Mouse (Mus musculus): ENCODE measurements around the gene Lrig2.

Gene Lrig2

GRCm38 (mm10) chr3:104511538-104512423, at the start of gene Lrig2:
Gene Lrig2 (minus strand): TSS chr3:104511918.
- DNase-seq (ENCODE audit: low read depth, low spot score), result peak; percentile 99
- Histone ChIP-seq H3K36me3 (ENCODE audit: control insufficient read depth, insufficient read depth, low read length, poor library complexity, severe bottlenecking) (no peaks in the 10 kb centered on the region), H3K27me3 (ENCODE audit: control insufficient read depth, insufficient read depth, low read length, poor library complexity, severe bottlenecking) (no peaks in the 10 kb centered on the region)

- H3K36me3 ChIP-seq (ENCODE audit: control insufficient read depth, insufficient read depth, low read length, poor library complexity, severe bottlenecking), result no peaks in the 10 kb centered on the region
- H3K27me3 ChIP-seq (ENCODE audit: control insufficient read depth, insufficient read depth, low read length, poor library complexity, severe bottlenecking), result no peaks in the 10 kb centered on the region
- no peak for DNase-seq (ENCODE audit: low read depth, low spot score)
Observed at GRCm38 (mm10) chr3:104556624-104557023, 44.9 kb upstream of the Lrig2 start.

GRCm38 (mm10) chr3:104550594-104550993, 38.9 kb upstream of the Lrig2 start:
- DNase-seq (ENCODE audit: low read depth, low spot score), result no peak

GRCm38 (mm10) chr3:104548367-104549087, 36.8 kb upstream of the Lrig2 start:
- no peaks in the 10 kb centered on the region for H3K36me3 ChIP-seq (ENCODE audit: control insufficient read depth, insufficient read depth, low read length, poor library complexity, severe bottlenecking)
- no peaks in the 10 kb centered on the region for H3K27me3 ChIP-seq (ENCODE audit: control insufficient read depth, insufficient read depth, low read length, poor library complexity, severe bottlenecking)
- DNase-seq (ENCODE audit: low read depth, low spot score), result no peak

More at GRCm38 (mm10) chr3:104550594-104550993, 38.9 kb upstream of the Lrig2 start:
- H3K27me3 ChIP-seq (ENCODE audit: control insufficient read depth, insufficient read depth, low read length, poor library complexity, severe bottlenecking), result no peaks in the 10 kb centered on the region
- no peaks in the 10 kb centered on the region for H3K36me3 ChIP-seq (ENCODE audit: control insufficient read depth, insufficient read depth, low read length, poor library complexity, severe bottlenecking)

- no peaks in the 10 kb centered on the region for H3K27me3 ChIP-seq (ENCODE audit: control insufficient read depth, insufficient read depth, low read length, poor library complexity, severe bottlenecking)
- no peak for DNase-seq (ENCODE audit: low read depth, low spot score)
Observed at GRCm38 (mm10) chr3:104543825-104544224, 32.1 kb upstream of the Lrig2 start.

GRCm38 (mm10) chr3:104542065-104542429, 30.3 kb upstream of the Lrig2 start:
- Histone ChIP-seq H3K36me3 (ENCODE audit: control insufficient read depth, insufficient read depth, low read length, poor library complexity, severe bottlenecking) (no peaks in the 10 kb centered on the region), H3K27me3 (ENCODE audit: control insufficient read depth, insufficient read depth, low read length, poor library complexity, severe bottlenecking) (no peaks in the 10 kb centered on the region)
- DNase-seq (ENCODE audit: low read depth, low spot score), result no peak

More at GRCm38 (mm10) chr3:104543825-104544224, 32.1 kb upstream of the Lrig2 start:
- no peaks in the 10 kb centered on the region for H3K36me3 ChIP-seq (ENCODE audit: control insufficient read depth, insufficient read depth, low read length, poor library complexity, severe bottlenecking)

GRCm38 (mm10) chr3:104541139-104542064, 29.7 kb upstream of the Lrig2 start:
- DNase-seq (ENCODE audit: low read depth, low spot score), result peak; percentile 48
- H3K27me3 ChIP-seq (ENCODE audit: control insufficient read depth, insufficient read depth, low read length, poor library complexity, severe bottlenecking), result no peaks in the 10 kb centered on the region

GRCm38 (mm10) chr3:104540480-104541138, 28.9 kb upstream of the Lrig2 start:
- no peaks in the 10 kb centered on the region for H3K27me3 ChIP-seq (ENCODE audit: control insufficient read depth, insufficient read depth, low read length, poor library complexity, severe bottlenecking)
- H3K36me3 ChIP-seq (ENCODE audit: control insufficient read depth, insufficient read depth, low read length, poor library complexity, severe bottlenecking), result no peaks in the 10 kb centered on the region
- no peak for DNase-seq (ENCODE audit: low read depth, low spot score)

More at GRCm38 (mm10) chr3:104541139-104542064, 29.7 kb upstream of the Lrig2 start:
- no peaks in the 10 kb centered on the region for H3K36me3 ChIP-seq (ENCODE audit: control insufficient read depth, insufficient read depth, low read length, poor library complexity, severe bottlenecking)

- DNase-seq (ENCODE audit: low read depth, low spot score), result no peak
- no peaks in the 10 kb centered on the region for H3K27me3 ChIP-seq (ENCODE audit: control insufficient read depth, insufficient read depth, low read length, poor library complexity, severe bottlenecking)
- no peaks in the 10 kb centered on the region for H3K36me3 ChIP-seq (ENCODE audit: control insufficient read depth, insufficient read depth, low read length, poor library complexity, severe bottlenecking)
Observed at GRCm38 (mm10) chr3:104533223-104533622, 21.5 kb upstream of the Lrig2 start.

GRCm38 (mm10) chr3:104526115-104526882, 14.6 kb upstream of the Lrig2 start:
- no peaks in the 10 kb centered on the region for H3K27me3 ChIP-seq (ENCODE audit: control insufficient read depth, insufficient read depth, low read length, poor library complexity, severe bottlenecking)
- no peak for DNase-seq (ENCODE audit: low read depth, low spot score)
- no peaks in the 10 kb centered on the region for H3K36me3 ChIP-seq (ENCODE audit: control insufficient read depth, insufficient read depth, low read length, poor library complexity, severe bottlenecking)

GRCm38 (mm10) chr3:104525516-104525915, 13.8 kb upstream of the Lrig2 start:
- H3K27me3 ChIP-seq (ENCODE audit: control insufficient read depth, insufficient read depth, low read length, poor library complexity, severe bottlenecking), result no peaks in the 10 kb centered on the region
- no peak for DNase-seq (ENCODE audit: low read depth, low spot score)
- H3K36me3 ChIP-seq (ENCODE audit: control insufficient read depth, insufficient read depth, low read length, poor library complexity, severe bottlenecking), result no peaks in the 10 kb centered on the region

GRCm38 (mm10) chr3:104525029-104525428, 13.3 kb upstream of the Lrig2 start:
- no peaks in the 10 kb centered on the region for H3K27me3 ChIP-seq (ENCODE audit: control insufficient read depth, insufficient read depth, low read length, poor library complexity, severe bottlenecking)
- no peak for DNase-seq (ENCODE audit: low read depth, low spot score)
- H3K36me3 ChIP-seq (ENCODE audit: control insufficient read depth, insufficient read depth, low read length, poor library complexity, severe bottlenecking), result no peaks in the 10 kb centered on the region

- no peaks in the 10 kb centered on the region for H3K36me3 ChIP-seq (ENCODE audit: control insufficient read depth, insufficient read depth, low read length, poor library complexity, severe bottlenecking)
- no peaks in the 10 kb centered on the region for H3K27me3 ChIP-seq (ENCODE audit: control insufficient read depth, insufficient read depth, low read length, poor library complexity, severe bottlenecking)
- DNase-seq (ENCODE audit: low read depth, low spot score), result peak; percentile 53
Observed at GRCm38 (mm10) chr3:104523333-104523871, 11.7 kb upstream of the Lrig2 start.
